Mouse (Mus musculus): ENCODE data around the gene Krt75.
"Not testable (repeated sequence)": the region's sequence is repeated elsewhere in the genome, so short reads cannot be mapped to it uniquely, and the experiment has no call there.

Krt75 gene

DNA sequence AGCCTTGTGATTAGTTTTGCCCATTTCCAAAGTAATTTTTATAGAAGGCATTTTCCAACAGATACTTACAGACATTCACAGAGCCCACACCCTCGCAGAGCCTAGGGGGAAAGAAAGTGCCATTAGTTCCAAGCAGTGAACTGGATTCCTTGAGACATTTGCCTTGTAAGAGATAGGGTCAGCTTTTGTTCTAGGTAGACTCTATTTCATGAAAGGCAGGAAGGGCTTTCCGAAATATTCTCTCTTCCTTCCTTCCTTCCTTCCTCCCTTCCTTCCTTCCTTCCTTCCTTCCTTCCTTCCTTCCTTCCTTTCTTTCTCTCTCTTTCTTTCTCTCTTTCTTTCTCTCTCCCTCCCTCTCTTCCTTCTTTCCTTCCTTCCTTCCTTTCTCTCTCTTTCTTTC lies 56.5 kb downstream of the Krt75 start, which contains the start of gene Gm49425:
Gm49425 (minus strand) TSS at position 101 of the 400 bp plus-strand sequence.
- not testable (repeated sequence) for DNase-seq (ENCODE audit: low read depth, low spot score)
